In genomic region chr2:84704329-84704728, GRCm38 (mm10) we compare ENCODE assay signal across 22 mouse cellular contexts. TPM values are rescaled to one million over a fixed set of nuclear protein-coding genes. Genes with fewer than 3 reads are reported as not detected.
DNase-seq lines count a peak whose midpoint lies in the region; ATAC-seq and TF ChIP-seq lines count a peak whose summit lies in the region.
"Had no signal": no experiment of that assay in that cellular context is flagged by ENCODE, and none has a peak within 500 bp of the region (broad histone marks: within the 10 kb centered on the region; RNA-seq: fewer than 3 reads in every experiment).

No protein-coding gene starts in this region.

- no peak overlapping the region for H3K9ac ChIP-seq in kidney, embryonic 15.5 days
- H3K9ac ChIP-seq in ES-Bruce4 (ENCODE audit: low read depth, poor library complexity, severe bottlenecking), result no peak overlapping the region
- H3K9ac ChIP-seq in stomach, embryonic 15.5 days, result no peak overlapping the region
- H3K9ac ChIP-seq: hindbrain, embryonic 14.5 days; liver, postnatal 0 days; neural tube, embryonic 15.5 days had no signal

- H3K27ac ChIP-seq in kidney, embryonic 15.5 days, result peak overlapping the region; percentile 54; the same call in 1 of the 2 replicates
- H3K27ac ChIP-seq in ES-Bruce4 (ENCODE audit: insufficient read depth, low read length), result 0 out of 2 replicates have a peak overlapping the region, but pooled peaks have one; percentile 6
- H3K27ac ChIP-seq in stomach, embryonic 15.5 days, result peak overlapping the region; percentile 75; the same call in 1 of the 2 replicates
- H3K27ac ChIP-seq: heart, embryonic 10.5 days; hindbrain, embryonic 14.5 days; neural tube, embryonic 15.5 days had no signal

- TF ChIP-seq CTCF in ES-Bruce4 (IDR thresholded peaks at IDR 0.05; ENCODE audit: low read depth, low read length), result no peak

- DNase-seq in kidney, adult 9 months, result no peak
- peak; percentile 36 for DNase-seq in Muller cell, postnatal 12 days (ENCODE audit: inconsistent ontology term)
- no peak for DNase-seq in layer of hippocampus, postnatal 25 days (ENCODE audit: extremely low spot score in 1 of 2, low spot score in 1 of 2)
- DNase-seq in frontal cortex, postnatal 14 days (ENCODE audit: low spot score in 2 of 2), result no peak
- DNase-seq: cerebellum, adult 8-10 months; gastrocnemius, postnatal 36 days; kidney, adult 18-20 months; liver, postnatal 0 days; spleen, adult 18-20 months had no signal

- TF ChIP-seq POLR2A in ES-Bruce4 (IDR thresholded peaks at IDR 0.05; ENCODE audit: insufficient read depth, low read length), result no peak

- H3K4me1 ChIP-seq in kidney, embryonic 15.5 days, result peaks cover 16% of the 10 kb centered on the region; the same call in 1 of the 2 replicates
- no peaks in the 10 kb centered on the region for H3K4me1 ChIP-seq in ES-Bruce4 (ENCODE audit: control insufficient read depth, insufficient read depth, low read length)
- peaks cover 4% of the 10 kb centered on the region; the same call in 1 of the 2 replicates for H3K4me1 ChIP-seq in stomach, embryonic 15.5 days
- H3K4me1 ChIP-seq: heart, embryonic 10.5 days had no signal

- no peaks in the 10 kb centered on the region for H3K9me3 ChIP-seq in kidney, embryonic 15.5 days (replicated peaks)
- H3K9me3 ChIP-seq in ES-Bruce4 (replicated peaks; ENCODE audit: control insufficient read depth, insufficient read depth, low read length, poor library complexity, severe bottlenecking), result no peaks in the 10 kb centered on the region
- H3K9me3 ChIP-seq in stomach, embryonic 15.5 days, result no peaks in the 10 kb centered on the region
- H3K9me3 ChIP-seq: G1E; heart, embryonic 10.5 days; neural tube, embryonic 15.5 days had no signal

- H3K4me2 ChIP-seq in kidney, embryonic 15.5 days, result no peak overlapping the region
- no peak overlapping the region for H3K4me2 ChIP-seq in stomach, embryonic 15.5 days
- H3K4me2 ChIP-seq: hindbrain, embryonic 14.5 days; neural tube, embryonic 15.5 days had no signal

- 62% methylated on average over 5 of the region's 5 CpGs for WGBS in kidney, embryonic 15.5 days
- WGBS in stomach, embryonic 15.5 days, result 77% methylated on average over 5 of the region's 5 CpGs

- ATAC-seq in kidney, embryonic 15.5 days (replicated peaks; ENCODE audit: low FRiP score), result peak; percentile 80
- ATAC-seq in stomach, embryonic 15.5 days (ENCODE audit: insufficient read depth, low FRiP score, low read depth), result no peak
- ATAC-seq: forebrain, embryonic 14.5 days; liver, postnatal 0 days; midbrain, embryonic 16.5 days had no signal

- TF ChIP-seq EP300 in ES-Bruce4 (IDR thresholded peaks at IDR 0.05; ENCODE audit: insufficient read depth, low read depth, low read length), result no peak

- no peak overlapping the region for H3K4me3 ChIP-seq in kidney, embryonic 15.5 days (replicated peaks)
- no peak overlapping the region for H3K4me3 ChIP-seq in ES-Bruce4 (ENCODE audit: low read depth, low read length)
- no peak overlapping the region for H3K4me3 ChIP-seq in stomach, embryonic 15.5 days (replicated peaks)
- H3K4me3 ChIP-seq: erythroblast, embryonic 14.5 days; heart, embryonic 10.5 days; neural tube, embryonic 15.5 days had no signal

- H3K27me3 ChIP-seq in kidney, embryonic 15.5 days, result no peaks in the 10 kb centered on the region
- no peaks in the 10 kb centered on the region for H3K27me3 ChIP-seq in ES-Bruce4 (ENCODE audit: control insufficient read depth, insufficient read depth, low read length, poor library complexity, severe bottlenecking)
- H3K27me3 ChIP-seq in stomach, embryonic 15.5 days (replicated peaks), result no peaks in the 10 kb centered on the region
- H3K27me3 ChIP-seq: neural tube, embryonic 15.5 days had no signal

- H3K36me3 ChIP-seq in kidney, embryonic 15.5 days, result peaks cover 72% of the 10 kb centered on the region
- peaks cover 13% of the 10 kb centered on the region for H3K36me3 ChIP-seq in ES-Bruce4 (ENCODE audit: control insufficient read depth, insufficient read depth, low read length, poor library complexity, severe bottlenecking)
- peaks cover 23% of the 10 kb centered on the region for H3K36me3 ChIP-seq in stomach, embryonic 15.5 days

RNA-seq across cellular contexts. Expression of gene Zdhhc5, which starts 10.7 kb away (rescaled TPM):
- polyA plus RNA-seq in kidney, embryonic 15.5 days (2015; fragmentation: Nextera tagmentation; extraction: Ambion mirVana), result 29.8 and 30.2 TPM in 2 replicates
- 39.6 and 42.4 TPM in 2 replicates for polyA plus RNA-seq in ES-Bruce4 (2011; ENCODE audit: insufficient read depth, insufficient read length, low read depth, missing spikeins)
- polyA plus RNA-seq in stomach, embryonic 15.5 days (2015; fragmentation: Nextera tagmentation; extraction: Ambion mirVana), result 27.8 and 28.5 TPM in 2 replicates
- total RNA-seq in layer of hippocampus, postnatal 25 days (2021), result 10 to 100 TPM; 37.3 to 37.7 TPM

RNA-seq across cellular contexts. Expression of gene Clp1, which starts 22.8 kb away (rescaled TPM):
- polyA plus RNA-seq in kidney, embryonic 15.5 days (2015; fragmentation: Nextera tagmentation; extraction: Ambion mirVana), result 29.1 and 31.6 TPM in 2 replicates
- polyA plus RNA-seq in ES-Bruce4 (2011; ENCODE audit: insufficient read depth, insufficient read length, low read depth, missing spikeins), result 32.9 and 34.9 TPM in 2 replicates
- 23.7 and 26.9 TPM in 2 replicates for polyA plus RNA-seq in stomach, embryonic 15.5 days (2015; fragmentation: Nextera tagmentation; extraction: Ambion mirVana)
- total RNA-seq in layer of hippocampus, postnatal 25 days (2021), result 1 to 10 TPM; 8.1 to 8.7 TPM

RNA-seq across cellular contexts. Expression of gene Tmx2, which starts 25.4 kb away (rescaled TPM):
- 174 and 179 TPM in 2 replicates for polyA plus RNA-seq in kidney, embryonic 15.5 days (2015; fragmentation: Nextera tagmentation; extraction: Ambion mirVana)
- polyA plus RNA-seq in ES-Bruce4 (2011; ENCODE audit: insufficient read depth, insufficient read length, low read depth, missing spikeins), result 63.5 and 69.6 TPM in 2 replicates
- 119 and 133 TPM in 2 replicates for polyA plus RNA-seq in stomach, embryonic 15.5 days (2015; fragmentation: Nextera tagmentation; extraction: Ambion mirVana)
- 100 to 1,000 TPM; 217 to 249 TPM for total RNA-seq in layer of hippocampus, postnatal 25 days (2021)

RNA-seq across cellular contexts. Expression of gene Med19, which starts 26.1 kb away (rescaled TPM):
- 41.3 and 44.4 TPM in 2 replicates for polyA plus RNA-seq in kidney, embryonic 15.5 days (2015; fragmentation: Nextera tagmentation; extraction: Ambion mirVana)
- 66.1 and 66.6 TPM in 2 replicates for polyA plus RNA-seq in ES-Bruce4 (2011; ENCODE audit: insufficient read depth, insufficient read length, low read depth, missing spikeins)
- polyA plus RNA-seq in stomach, embryonic 15.5 days (2015; fragmentation: Nextera tagmentation; extraction: Ambion mirVana), result 31.1 and 34.5 TPM in 2 replicates
- 10 to 100 TPM; 31.3 to 33.3 TPM for total RNA-seq in layer of hippocampus, postnatal 25 days (2021)

RNA-seq across cellular contexts. Expression of gene Gm28635, which starts 26.5 kb away (rescaled TPM):
- not detected in 2 replicates for polyA plus RNA-seq in kidney, embryonic 15.5 days (2015; fragmentation: Nextera tagmentation; extraction: Ambion mirVana)
- polyA plus RNA-seq in ES-Bruce4 (2011; ENCODE audit: insufficient read depth, insufficient read length, low read depth, missing spikeins), result not detected in 2 replicates
- not detected in 2 replicates for polyA plus RNA-seq in stomach, embryonic 15.5 days (2015; fragmentation: Nextera tagmentation; extraction: Ambion mirVana)
- total RNA-seq in layer of hippocampus, postnatal 25 days (2021), result 1 to 10 TPM in 1 of 2 experiments, not detected in 1; 1.1 TPM
- total RNA-seq: G1E; gastrocnemius, postnatal 36 days; megakaryocyte-erythroid progenitor cell, adult 5-6 weeks had no signal
- polyA plus RNA-seq: embryonic facial prominence, embryonic 11.5 days; erythroblast, embryonic 14.5 days; forebrain, embryonic 14.5 days; G1E; heart, embryonic 10.5 days; hindbrain, embryonic 14.5 days; limb, embryonic 14.5 days; liver, postnatal 0 days; midbrain, embryonic 16.5 days; neural tube, embryonic 15.5 days had no signal

Comparison
In these comparisons a context has a peak if more than half of its experiments do, and no peak if none do; other contexts are left out.
1. H3K27ac ChIP-seq: peak in every context shown above with its lines; median percentile 75 in stomach, embryonic 15.5 days; 54 in kidney, embryonic 15.5 days; 6 in ES-Bruce4.